Mouse (Mus musculus): ENCODE measurements around the gene Acat3.

DNA sequence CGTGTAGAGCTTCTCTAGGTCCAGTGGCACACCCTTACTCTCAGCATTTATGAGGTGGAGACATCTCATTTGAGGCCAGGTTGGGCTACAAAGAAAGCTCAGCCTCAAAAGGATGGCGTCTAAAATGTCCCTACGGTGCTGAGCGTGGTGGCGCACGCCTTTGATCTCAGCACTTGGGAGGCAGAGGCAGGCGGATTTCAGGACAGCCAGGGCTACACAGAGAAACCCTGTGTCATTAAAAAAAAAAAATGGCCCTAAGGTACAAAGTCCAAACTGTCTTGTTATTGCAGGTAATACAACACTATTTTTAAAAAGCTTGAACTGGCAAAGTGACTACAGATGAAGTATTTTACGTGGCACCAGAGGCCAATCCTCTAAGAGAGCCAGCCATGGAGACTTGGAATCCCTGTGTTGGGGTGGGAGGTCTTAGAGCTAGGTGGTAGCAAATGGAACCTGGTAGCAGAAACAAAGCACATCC is 14.7 kb downstream of the Acat3 start:
- TF ChIP-seq CTCF (IDR thresholded peaks at IDR 0.05; ENCODE audit: insufficient read depth, low read depth, low read length) (no peak), POLR2A (IDR thresholded peaks at IDR 0.05; ENCODE audit: insufficient read depth, low read depth, low read length) (no peak)
